Mouse (Mus musculus) A20 (cell line): ENCODE data around the gene Adra2a.

Source experiments
- DNase-seq: peaks from one replicate; pipeline ENCODE4 v3.0.0-alpha.2; 2011; ENCODE audit warnings: low read depth, low spot score

Gene Adra2a

DNA sequence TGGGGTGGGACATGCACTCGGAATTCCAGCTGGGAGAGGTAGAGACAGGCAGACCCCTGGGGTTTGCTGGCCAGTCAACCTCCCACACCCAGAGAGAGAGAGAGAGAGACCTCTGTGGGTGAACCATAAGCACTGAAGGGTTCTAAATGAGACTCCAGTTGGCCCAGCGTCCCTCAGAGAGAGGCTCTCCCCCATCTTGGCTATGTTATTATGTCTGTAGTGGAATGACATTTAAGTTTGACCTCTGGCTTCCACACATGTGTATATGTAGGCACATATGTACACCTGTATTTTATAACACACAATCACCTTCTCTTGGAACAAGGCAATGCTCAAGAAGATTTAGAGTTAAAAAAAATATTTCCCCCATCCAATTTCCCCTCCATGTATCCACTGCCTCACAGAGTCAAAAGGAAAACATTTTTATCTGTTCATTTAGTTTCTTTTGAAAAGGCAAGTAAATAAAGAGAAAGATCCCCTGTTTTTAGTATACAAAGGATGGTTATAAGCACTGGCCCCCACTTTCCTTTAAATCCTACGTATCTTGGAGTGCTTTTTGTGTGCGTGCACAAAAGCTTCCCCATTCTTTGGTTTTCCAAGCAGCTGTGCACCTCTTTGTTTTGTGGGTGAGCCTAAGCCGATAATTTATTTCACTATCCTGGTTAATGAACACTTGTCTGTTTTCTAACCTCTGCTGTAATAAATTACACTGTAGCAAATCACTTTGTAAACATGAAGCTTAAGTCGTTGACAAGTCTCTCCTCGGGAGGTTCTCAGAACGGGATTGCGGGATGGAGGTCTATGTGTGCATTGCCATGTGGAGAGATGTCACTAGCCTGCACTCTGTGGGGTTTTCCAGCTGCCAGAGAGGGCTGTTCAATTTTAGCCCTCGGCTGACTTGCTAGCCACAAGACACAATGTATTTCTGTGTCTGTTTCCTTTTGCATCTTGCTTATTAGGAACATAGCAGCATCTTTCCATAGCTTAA lies 32.7 kb downstream of the Adra2a start:
- no peak for DNase-seq

DNA sequence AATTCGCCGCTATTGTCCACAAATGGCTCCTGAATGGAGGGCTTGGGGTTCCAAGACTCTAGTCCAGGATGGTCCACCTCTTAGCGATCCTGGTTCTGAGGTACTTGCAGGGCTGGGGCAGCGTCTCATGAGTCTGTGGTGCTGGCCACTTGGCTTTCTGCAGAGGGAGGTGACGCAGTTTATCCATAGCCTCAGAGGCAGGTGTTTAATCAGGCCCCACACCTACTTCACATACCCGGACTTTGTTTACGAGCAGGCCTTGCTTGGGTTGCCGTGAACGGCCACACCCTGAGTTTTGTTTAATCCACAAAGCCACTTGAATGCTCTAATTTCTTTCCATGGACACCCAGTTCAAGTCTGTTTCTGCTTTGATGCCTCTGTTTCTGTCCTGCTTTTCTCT lies 37.4 kb downstream of the Adra2a start:
- DNase-seq = no peak

DNA sequence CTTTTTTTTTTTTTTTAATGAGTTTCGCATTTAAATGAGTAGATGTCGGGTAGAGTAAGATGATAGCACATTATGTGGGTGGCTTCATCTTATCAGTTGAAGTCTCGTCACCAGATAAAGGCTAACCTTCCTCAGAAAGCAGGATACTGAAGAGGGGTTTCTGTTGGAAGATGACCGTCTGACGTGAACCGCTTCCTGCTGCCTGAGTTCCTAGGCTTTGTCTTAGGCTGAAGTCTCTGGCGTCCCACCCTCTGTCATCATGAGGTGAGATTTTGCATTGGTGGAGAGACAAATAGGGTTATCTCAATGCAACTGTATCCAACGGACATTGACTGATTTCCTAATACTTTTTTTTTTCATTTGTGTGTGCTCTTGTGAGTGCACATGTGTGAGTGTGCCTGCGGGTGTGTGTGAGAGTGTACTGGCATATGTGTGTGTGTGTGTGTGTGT lies 37.8 kb downstream of the Adra2a start:
- no peak for DNase-seq

DNA sequence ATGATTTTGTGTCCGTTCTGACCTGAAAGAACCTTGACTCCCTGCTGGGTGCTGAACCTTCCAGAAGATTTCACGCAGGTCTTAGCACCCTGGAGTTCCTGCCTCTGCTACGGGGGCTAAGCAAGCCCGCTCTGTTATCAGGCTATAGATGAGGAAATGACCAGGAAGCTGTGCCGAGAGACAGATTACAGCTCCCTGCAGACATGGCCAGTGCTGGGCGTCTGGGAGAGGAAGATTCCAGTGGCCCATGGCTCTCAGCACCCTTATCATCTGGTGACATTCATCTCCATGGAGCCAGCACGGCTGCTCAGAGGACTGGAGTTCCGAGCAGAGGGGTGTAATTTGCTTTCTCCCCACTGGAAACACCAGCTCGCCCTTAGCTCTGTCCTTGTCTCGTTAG lies 43.4 kb downstream of the Adra2a start:
- DNase-seq = no peak

- no peak for DNase-seq
Measured at GRCm38 (mm10) chr19:54093599-54093998, 49.6 kb downstream of the Adra2a start.

GRCm38 (mm10) chr19:54095716-54096115 lies 51.8 kb downstream of the Adra2a start:
- DNase-seq = no peak

GRCm38 (mm10) chr19:54098367-54098766 lies 54.4 kb downstream of the Adra2a start:
- DNase-seq = no peak
